Mouse (Mus musculus): Measurements from ENCODE around the gene Zbtb22. TPM values are rescaled to one million over a fixed set of nuclear protein-coding genes. Genes with fewer than 3 reads are reported as not detected.
"Not testable (repeated sequence)": the region's sequence is repeated elsewhere in the genome, so short reads cannot be mapped to it uniquely, and the experiment has no call there.

Gene Zbtb22
- polyA plus RNA-seq, 1 experiment from 2014 or later, result 11.2 TPM

DNA sequence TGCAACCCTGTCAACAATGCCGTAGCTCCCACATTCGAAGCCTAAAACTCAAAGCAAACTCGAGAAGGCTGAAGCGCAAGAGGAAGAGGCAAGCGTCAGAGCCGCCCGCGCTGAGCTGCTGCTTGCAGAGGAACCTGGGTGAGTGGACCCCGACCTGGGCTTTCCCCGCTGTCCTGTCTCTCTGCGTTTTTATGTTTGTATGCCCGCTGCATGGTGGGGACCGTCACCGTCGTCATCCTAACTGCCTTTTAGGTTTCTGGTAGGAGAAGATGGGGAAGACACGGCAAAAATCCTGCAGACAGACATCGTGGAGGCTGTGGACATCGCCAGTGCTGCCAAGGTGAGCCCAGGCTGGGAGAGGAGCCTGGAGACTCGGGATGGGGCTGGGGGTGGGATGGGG is 25.7 kb downstream of the Zbtb22 start:
- WGBS, result 62% methylated on average over 19 of the region's 19 CpGs
- H3K4me1 ChIP-seq (ENCODE audit: control insufficient read depth, insufficient read depth, low read length), result peaks cover 12% of the 10 kb centered on the region

DNA sequence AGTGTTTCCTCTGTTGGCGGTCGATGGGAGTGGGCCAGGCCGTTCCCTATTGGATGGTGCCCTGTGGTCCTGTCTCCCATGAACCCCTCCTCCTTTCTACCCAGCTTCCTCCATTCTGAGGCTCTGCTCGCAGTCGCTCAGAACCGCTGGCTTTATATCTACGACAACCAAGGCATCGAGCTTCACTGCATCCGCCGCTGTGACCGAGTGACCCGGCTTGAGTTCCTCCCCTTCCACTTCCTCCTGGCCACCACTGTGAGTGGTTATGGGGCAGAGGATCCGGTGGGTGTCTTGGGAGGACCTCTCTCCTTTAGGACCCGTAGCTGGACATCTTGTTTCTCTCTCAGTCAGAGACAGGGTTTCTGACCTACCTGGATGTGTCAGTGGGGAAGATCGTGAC is 27.8 kb downstream of the Zbtb22 start:
- Histone ChIP-seq H3K9me3 (ENCODE audit: control insufficient read depth, low read length) (no peaks in the 10 kb centered on the region), H3K27me3 (ENCODE audit: control insufficient read depth, insufficient read depth, low read length) (no peaks in the 10 kb centered on the region), H3K27ac (ENCODE audit: low read depth, low read length) (no peak overlapping the region), H3K4me3 (ENCODE audit: low read depth, low read length) (no peak overlapping the region), H3K36me3 (ENCODE audit: control insufficient read depth, insufficient read depth, low read length) (peaks cover 14% of the 10 kb centered on the region), H3K9ac (ENCODE audit: low read length) (no peak overlapping the region), H3K4me2 (ENCODE audit: low read depth) (no peak overlapping the region), H3K4me1 (ENCODE audit: control insufficient read depth, insufficient read depth, low read length) (peaks cover 12% of the 10 kb centered on the region)
- ATAC-seq (ENCODE audit: insufficient read depth, low FRiP score, low TSS enrichment) (no peak), DNase-seq (ENCODE audit: low spot score) (no peak)
- WGBS, result 92% methylated on average over 15 of the region's 15 CpGs

More for the DNA sequence above, 25.7 kb downstream of the Zbtb22 start:
- Histone ChIP-seq H3K9ac (ENCODE audit: low read length) (peak overlapping the region; percentile 70), H3K36me3 (ENCODE audit: control insufficient read depth, insufficient read depth, low read length) (peaks cover 14% of the 10 kb centered on the region), H3K27me3 (ENCODE audit: control insufficient read depth, insufficient read depth, low read length) (no peaks in the 10 kb centered on the region), H3K27ac (ENCODE audit: low read depth, low read length) (no peak overlapping the region), H3K4me2 (ENCODE audit: low read depth) (peak overlapping the region; percentile 95), H3K9me3 (ENCODE audit: control insufficient read depth, low read length) (no peaks in the 10 kb centered on the region), H3K4me3 (ENCODE audit: low read depth, low read length) (peak overlapping the region; percentile 81)
- ATAC-seq (ENCODE audit: insufficient read depth, low FRiP score, low TSS enrichment), result no peak
- DNase-seq (ENCODE audit: low spot score), result no peak

DNA sequence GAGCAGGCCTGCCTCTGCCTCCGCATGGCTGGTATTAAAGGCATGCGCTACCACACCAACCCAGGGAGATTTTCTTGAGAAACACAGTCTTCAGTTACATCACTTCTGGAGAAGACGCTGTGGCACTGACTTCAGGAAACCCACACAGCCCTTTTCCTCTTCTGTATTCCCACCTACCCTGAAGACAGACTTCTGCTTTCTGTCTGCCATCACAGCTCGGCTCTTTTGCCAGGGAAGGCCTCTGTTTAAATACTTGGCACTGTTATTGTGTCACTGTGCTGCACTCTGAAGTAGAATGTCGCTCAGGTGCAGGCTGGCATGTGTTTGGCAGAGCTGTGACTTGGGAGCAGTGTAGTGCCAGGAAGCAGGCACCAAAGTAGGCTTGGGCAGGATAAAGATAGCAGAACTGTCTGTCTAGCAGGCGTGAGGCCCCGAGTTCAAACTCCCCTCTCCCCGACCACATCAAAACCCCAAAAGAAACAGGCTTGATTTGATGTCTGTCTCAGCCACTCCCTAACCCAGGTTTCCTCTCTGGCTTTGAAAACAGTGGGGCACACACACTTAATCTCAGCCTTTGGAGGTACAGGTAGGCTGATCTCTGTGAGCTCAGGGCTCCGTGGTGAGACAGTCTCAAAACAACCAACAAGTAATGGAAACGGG is 31.9 kb downstream of the Zbtb22 start:
- peaks cover 21% of the 10 kb centered on the region for H3K4me1 ChIP-seq (ENCODE audit: control insufficient read depth, insufficient read depth, low read length)
- no peaks in the 10 kb centered on the region for H3K27me3 ChIP-seq (ENCODE audit: control insufficient read depth, insufficient read depth, low read length)
- H3K9ac ChIP-seq (ENCODE audit: low read length), result no peak overlapping the region
- no peak for ATAC-seq (ENCODE audit: insufficient read depth, low FRiP score, low TSS enrichment)
- H3K9me3 ChIP-seq (ENCODE audit: control insufficient read depth, low read length), result no peaks in the 10 kb centered on the region
- H3K4me2 ChIP-seq (ENCODE audit: low read depth), result no peak overlapping the region
- H3K27ac ChIP-seq (ENCODE audit: low read depth, low read length), result no peak overlapping the region
- H3K36me3 ChIP-seq (ENCODE audit: control insufficient read depth, insufficient read depth, low read length), result peaks cover 14% of the 10 kb centered on the region
- H3K4me3 ChIP-seq (ENCODE audit: low read depth, low read length), result no peak overlapping the region
- WGBS, result 94% methylated on average over 10 of the region's 10 CpGs
- DNase-seq (ENCODE audit: low spot score), result no peak

DNA sequence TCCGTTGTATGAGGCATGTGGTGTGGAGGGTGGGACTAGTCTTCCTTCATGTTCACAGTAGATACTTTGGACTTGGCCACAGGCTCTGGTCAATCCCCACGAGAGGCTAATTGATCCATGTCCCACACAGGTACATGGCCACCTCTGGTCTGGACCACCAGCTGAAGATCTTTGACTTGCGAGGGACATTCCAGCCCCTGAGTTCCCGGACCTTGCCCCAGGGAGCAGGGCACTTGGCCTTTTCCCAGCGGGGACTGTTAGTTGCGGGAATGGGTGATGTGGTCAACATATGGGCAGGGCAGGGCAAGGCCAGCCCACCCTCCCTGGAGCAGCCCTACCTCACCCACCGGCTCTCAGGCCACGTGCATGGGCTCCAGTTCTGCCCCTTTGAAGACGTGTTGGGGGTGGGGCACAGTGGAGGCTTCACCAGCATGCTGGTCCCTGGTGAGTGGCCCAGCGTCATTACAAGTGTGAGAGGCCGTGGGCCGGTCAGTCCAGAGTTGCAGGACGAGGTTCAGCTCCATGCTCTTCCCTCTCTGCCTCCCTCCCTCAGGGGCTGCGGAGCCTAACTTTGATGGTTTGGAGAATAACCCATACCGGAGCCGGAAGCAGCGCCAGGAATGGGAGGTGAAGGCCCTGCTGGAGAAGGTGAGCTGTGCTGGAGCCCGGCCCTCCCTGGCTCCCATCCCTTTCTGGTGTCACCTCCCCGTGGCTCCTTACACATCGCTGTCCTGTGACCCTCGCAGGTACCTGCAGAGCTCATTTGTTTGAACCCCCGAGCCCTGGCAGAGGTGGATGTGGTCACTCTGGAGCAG is 32.6 kb downstream of the Zbtb22 start:
- H3K27me3 ChIP-seq (ENCODE audit: control insufficient read depth, insufficient read depth, low read length), result no peaks in the 10 kb centered on the region
- no peak overlapping the region for H3K27ac ChIP-seq (ENCODE audit: low read depth, low read length)
- 86% methylated on average over 22 of the region's 22 CpGs for WGBS
- peaks cover 29% of the 10 kb centered on the region for H3K4me1 ChIP-seq (ENCODE audit: control insufficient read depth, insufficient read depth, low read length)
- DNase-seq (ENCODE audit: low spot score), result no peak
- no peak overlapping the region for H3K4me2 ChIP-seq (ENCODE audit: low read depth)
- no peak overlapping the region for H3K4me3 ChIP-seq (ENCODE audit: low read depth, low read length)
- no peak for ATAC-seq (ENCODE audit: insufficient read depth, low FRiP score, low TSS enrichment)
- H3K9ac ChIP-seq (ENCODE audit: low read length), result no peak overlapping the region
- no peaks in the 10 kb centered on the region for H3K9me3 ChIP-seq (ENCODE audit: control insufficient read depth, low read length)
- H3K36me3 ChIP-seq (ENCODE audit: control insufficient read depth, insufficient read depth, low read length), result peaks cover 17% of the 10 kb centered on the region

DNA sequence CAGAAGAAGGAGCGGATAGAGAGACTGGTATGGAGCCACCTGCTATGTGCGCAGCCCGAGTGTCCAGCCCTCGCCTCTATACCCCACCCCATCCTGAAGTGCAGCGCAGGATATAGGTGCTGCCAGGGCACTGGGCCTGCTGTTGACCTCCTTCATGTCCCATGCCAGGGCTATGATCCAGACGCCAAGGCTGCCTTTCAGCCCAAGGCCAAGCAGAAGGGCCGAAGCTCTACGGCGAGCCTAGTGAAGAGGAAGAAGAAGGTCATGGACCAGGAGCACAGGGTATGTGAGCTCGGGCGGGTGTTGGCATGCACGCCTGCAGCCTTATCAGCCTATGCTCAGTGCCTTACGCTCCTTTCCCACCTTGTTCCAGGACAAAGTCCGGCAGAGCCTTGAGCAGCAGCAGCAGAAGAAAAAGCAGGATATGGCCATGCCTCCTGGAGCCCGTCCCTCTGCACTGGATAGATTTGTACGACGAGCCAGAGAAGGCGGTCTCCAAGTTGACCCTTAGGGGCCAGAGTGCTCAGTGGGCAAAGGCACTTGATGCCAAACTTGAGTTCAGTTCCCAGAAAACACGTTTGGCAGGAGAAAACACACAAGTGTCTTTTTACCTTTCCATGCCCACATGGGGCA is 33.3 kb downstream of the Zbtb22 start:
- no peak overlapping the region for H3K4me2 ChIP-seq (ENCODE audit: low read depth)
- H3K9me3 ChIP-seq (ENCODE audit: control insufficient read depth, low read length), result no peaks in the 10 kb centered on the region
- no peak overlapping the region for H3K27ac ChIP-seq (ENCODE audit: low read depth, low read length)
- peaks cover 31% of the 10 kb centered on the region for H3K4me1 ChIP-seq (ENCODE audit: control insufficient read depth, insufficient read depth, low read length)
- H3K36me3 ChIP-seq (ENCODE audit: control insufficient read depth, insufficient read depth, low read length), result peaks cover 16% of the 10 kb centered on the region
- H3K9ac ChIP-seq (ENCODE audit: low read length), result no peak overlapping the region
- no peaks in the 10 kb centered on the region for H3K27me3 ChIP-seq (ENCODE audit: control insufficient read depth, insufficient read depth, low read length)
- no peak overlapping the region for H3K4me3 ChIP-seq (ENCODE audit: low read depth, low read length)
- ATAC-seq (ENCODE audit: insufficient read depth, low FRiP score, low TSS enrichment) (no peak), DNase-seq (ENCODE audit: low spot score) (no peak)
- 92% methylated on average over 19 of the region's 19 CpGs for WGBS

DNA sequence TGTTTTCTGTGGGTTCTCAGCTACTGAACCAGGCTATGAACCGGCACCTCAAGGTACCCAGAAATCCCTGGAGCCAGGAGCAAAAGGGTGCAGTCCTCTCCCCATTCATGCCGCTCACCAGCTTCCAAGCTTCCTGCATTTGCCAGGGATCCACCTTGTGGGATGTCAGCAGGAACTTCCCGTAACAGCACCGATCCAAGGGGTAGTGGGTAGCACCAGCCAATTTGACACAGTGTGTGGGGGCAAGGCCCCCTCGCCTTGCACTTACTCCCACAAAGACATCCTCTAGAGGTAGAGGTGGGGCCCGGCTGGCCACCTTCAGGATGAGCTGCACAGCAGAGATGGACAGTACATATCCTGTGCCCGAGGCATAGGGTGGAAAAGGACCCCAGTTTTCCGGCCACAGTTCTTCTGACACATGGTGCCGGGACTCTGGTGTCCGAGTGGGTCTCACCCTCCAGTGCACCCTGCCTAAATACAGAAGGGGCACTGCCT is 34.5 kb downstream of the Zbtb22 start:
- ATAC-seq (ENCODE audit: insufficient read depth, low FRiP score, low TSS enrichment) (no peak), DNase-seq (ENCODE audit: low spot score) (no peak)
- Histone ChIP-seq H3K27ac (ENCODE audit: low read depth, low read length) (0 out of 2 replicates have a peak overlapping the region, but pooled peaks have one; percentile 17), H3K9ac (ENCODE audit: low read length) (peak overlapping the region; percentile 69), H3K9me3 (ENCODE audit: control insufficient read depth, low read length) (no peaks in the 10 kb centered on the region), H3K27me3 (ENCODE audit: control insufficient read depth, insufficient read depth, low read length) (no peaks in the 10 kb centered on the region), H3K36me3 (ENCODE audit: control insufficient read depth, insufficient read depth, low read length) (peaks cover 10% of the 10 kb centered on the region; the same call in 1 of the 2 replicates), H3K4me3 (ENCODE audit: low read depth, low read length) (peak overlapping the region; percentile 39; the same call in 1 of the 2 replicates), H3K4me2 (ENCODE audit: low read depth) (peak overlapping the region; percentile 82), H3K4me1 (ENCODE audit: control insufficient read depth, insufficient read depth, low read length) (peaks cover 39% of the 10 kb centered on the region)
- 72% methylated on average over 10 of the region's 10 CpGs for WGBS

DNA sequence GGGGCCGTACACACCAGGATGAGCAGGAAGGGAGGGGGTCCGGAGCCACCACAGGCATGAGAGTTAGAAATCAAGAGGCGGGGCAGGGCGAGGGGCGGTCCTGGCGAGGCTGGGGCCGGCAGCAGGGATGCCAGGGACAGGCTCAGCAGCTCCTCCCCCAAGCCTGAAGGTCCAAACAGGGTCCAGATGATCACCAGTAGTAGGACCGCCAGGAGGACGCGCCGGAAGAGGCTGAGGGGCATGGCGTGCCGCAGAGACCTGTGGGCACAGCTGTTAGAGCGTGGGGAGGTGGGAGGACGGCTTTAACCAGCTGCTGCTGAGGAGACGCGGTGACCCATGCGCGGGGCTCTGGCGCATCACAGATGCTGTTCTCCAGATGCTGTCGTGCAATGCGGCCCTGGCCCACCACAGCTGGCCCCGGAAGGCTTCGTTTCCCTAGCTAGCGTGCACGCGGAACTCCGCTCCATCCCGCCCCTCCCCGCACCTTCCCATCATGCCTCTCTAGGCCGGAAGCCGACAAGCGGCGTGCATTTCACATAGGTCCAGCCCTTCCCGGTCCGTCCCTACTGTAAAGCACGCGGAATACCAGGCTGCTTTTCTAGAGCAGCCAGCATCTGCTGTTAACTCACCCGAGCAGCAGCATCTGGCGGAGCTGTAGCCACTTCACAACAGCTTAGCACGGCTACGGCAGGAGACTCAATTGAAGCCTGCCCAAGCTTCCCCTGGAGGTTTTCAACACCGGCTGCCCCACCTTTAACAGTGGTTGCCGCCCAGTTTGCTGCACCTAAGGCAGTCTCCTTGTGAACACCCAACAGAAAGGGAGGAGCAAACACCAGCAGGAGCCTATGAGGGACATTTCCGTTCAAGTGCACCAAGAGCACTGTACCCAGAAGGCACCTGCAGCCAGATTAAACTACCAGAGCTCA is 35.6 kb downstream of the Zbtb22 start, which contains the start of gene B3galt4:
Gene B3galt4, minus strand, starts transcription at position 468 of the 926 bp plus-strand sequence.
- peaks cover 10% of the 10 kb centered on the region; the same call in 1 of the 2 replicates for H3K36me3 ChIP-seq (ENCODE audit: control insufficient read depth, insufficient read depth, low read length)
- no peaks in the 10 kb centered on the region for H3K27me3 ChIP-seq (ENCODE audit: control insufficient read depth, insufficient read depth, low read length)
- DNase-seq (ENCODE audit: low spot score), result peak; percentile 86
- H3K4me3 ChIP-seq (ENCODE audit: low read depth, low read length), result peak within 1 kb of the TSS; percentile 39
- peak within 1 kb of the TSS; percentile 86 for H3K27ac ChIP-seq (ENCODE audit: low read depth, low read length)
- H3K9ac ChIP-seq (ENCODE audit: low read length), result peak within 1 kb of the TSS; percentile 69
- no peaks in the 10 kb centered on the region for H3K9me3 ChIP-seq (ENCODE audit: control insufficient read depth, low read length)
- peak within 1 kb of the TSS; percentile 82 for H3K4me2 ChIP-seq (ENCODE audit: low read depth)
- ATAC-seq (ENCODE audit: insufficient read depth, low FRiP score, low TSS enrichment), result peak; percentile 51
- under 1% methylated on average over 45 of the region's 45 CpGs for WGBS
- peaks cover 39% of the 10 kb centered on the region for H3K4me1 ChIP-seq (ENCODE audit: control insufficient read depth, insufficient read depth, low read length)

DNA sequence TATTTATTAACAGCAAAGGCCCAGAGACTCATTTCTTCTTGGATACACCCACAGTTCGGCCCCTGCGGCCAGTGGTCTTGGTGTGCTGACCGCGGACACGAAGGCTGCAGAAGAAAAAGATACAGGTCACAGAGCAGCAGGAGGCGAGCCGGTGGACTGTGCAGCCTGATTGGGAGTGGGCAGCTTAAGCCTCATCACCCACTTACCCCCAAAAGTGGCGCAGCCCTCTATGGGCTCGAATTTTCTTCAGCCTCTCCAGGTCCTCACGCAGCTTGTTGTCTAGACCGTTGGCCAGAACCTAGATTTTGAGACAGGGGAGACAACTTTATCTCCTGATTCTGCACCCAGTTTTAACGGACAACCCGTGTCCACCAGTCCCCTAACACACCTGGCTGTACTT is 36.3 kb downstream of the Zbtb22 start:
- 81% methylated on average over 13 of the region's 13 CpGs for WGBS

More for the DNA sequence above, 36.3 kb downstream of the Zbtb22 start:
- Histone ChIP-seq H3K27ac (ENCODE audit: low read depth, low read length) (peak overlapping the region; percentile 86; the same call in 1 of the 2 replicates), H3K4me3 (ENCODE audit: low read depth, low read length) (peak overlapping the region; percentile 39), H3K36me3 (ENCODE audit: control insufficient read depth, insufficient read depth, low read length) (peaks cover 10% of the 10 kb centered on the region; the same call in 1 of the 2 replicates), H3K4me2 (ENCODE audit: low read depth) (peak overlapping the region; percentile 82; the same call in 1 of the 2 replicates), H3K4me1 (ENCODE audit: control insufficient read depth, insufficient read depth, low read length) (peaks cover 43% of the 10 kb centered on the region)
- H3K27me3 ChIP-seq (ENCODE audit: control insufficient read depth, insufficient read depth, low read length); DNase-seq (ENCODE audit: low spot score); ATAC-seq (ENCODE audit: insufficient read depth, low FRiP score, low TSS enrichment); H3K9me3 ChIP-seq (ENCODE audit: control insufficient read depth, low read length); H3K9ac ChIP-seq (ENCODE audit: low read length): not testable (repeated sequence)

Measured in neural tube, embryonic 11.5 days (tissue).